Mouse (Mus musculus) hindbrain, embryonic 15.5 days (tissue): ENCODE data around the gene Fam189a1. TPM values are rescaled to one million over a fixed set of nuclear protein-coding genes. Genes with fewer than 3 reads are reported as not detected.
A peak's percentile ranks its signal among the peaks of the same experiment; 100 is the strongest.

Experiments used
- ATAC-seq: fragments of 200-750 bp; cut with Nextera tagmentation; 2 replicates; pipeline ENCODE4 v1.8.0; 2017; ENCODE audit warnings: low read depth, moderate number of reproducible peaks, moderate TSS enrichment; ENCODE audit not compliant: low FRiP score
- H3K27ac ChIP-seq: fragments of 300-500 bp; sonication (generic); replicated peaks from 2 replicates; pipeline ENCODE4 v1.5.1; 2015; ENCODE audit warnings: mild to moderate bottlenecking, inconsistent platforms
- H3K27me3 ChIP-seq: fragments of 300-500 bp; sonication (generic); 2 replicates; pipeline ENCODE4 v1.6.1; 2015; ENCODE audit warnings: control low read depth, inconsistent platforms
- H3K36me3 ChIP-seq: fragments of 300-500 bp; sonication (generic); 2 replicates; pipeline ENCODE4 v1.6.1; 2015; ENCODE audit warnings: control low read depth, inconsistent platforms
- H3K4me1 ChIP-seq: fragments of 300-500 bp; sonication (generic); replicated peaks from 2 replicates; pipeline ENCODE4 v1.6.1; 2015; ENCODE audit warnings: control low read depth, inconsistent platforms
- H3K4me2 ChIP-seq: fragments of 300-500 bp; sonication (generic); 2 replicates; pipeline ENCODE4 v1.6.1; 2015; ENCODE audit warnings: moderate library complexity, mild to moderate bottlenecking, inconsistent platforms
- H3K4me3 ChIP-seq: fragments of 300-500 bp; sonication (generic); 2 replicates; pipeline ENCODE4 v1.5.1; 2015; ENCODE audit warnings: mild to moderate bottlenecking, inconsistent platforms
- H3K9ac ChIP-seq: fragments of 300-500 bp; sonication (generic); 2 replicates; pipeline ENCODE4 v1.6.1; 2015; ENCODE audit warnings: inconsistent platforms
- H3K9me3 ChIP-seq: fragments of 300-500 bp; sonication (generic); 2 replicates; pipeline ENCODE4 v1.6.1; 2016; ENCODE audit warnings: control low read depth, inconsistent platforms
- WGBS: fragments of 180-500 bp; shearing (Covaris S2); methylation state at CpG from one replicate; pipeline ENCODE4 v1.1.7; 2015; 5-methylcytosine and 5-hydroxymethylcytosine counted together
- polyA plus RNA-seq: library from polyadenylated mRNA; unstranded; fragments of >200 nt; fragmentation: Nextera tagmentation; extraction: Ambion mirVana; gene quantifications from 2 replicates; pipeline ENCODE4 v1.2.1, GENCODE M21; 2015

Gene Fam189a1
- polyA plus RNA-seq, 1 experiment from 2014 or later = 17.1 TPM

- H3K4me3 ChIP-seq = no peak overlapping the region
- no peak overlapping the region for H3K4me2 ChIP-seq
- H3K27me3 ChIP-seq = no peaks in the 10 kb centered on the region
- no peak overlapping the region for H3K27ac ChIP-seq
- H3K9ac ChIP-seq = no peak overlapping the region
- ATAC-seq = no peak
- 41% methylated on average over 2 of the region's 2 CpGs for WGBS
- H3K4me1 ChIP-seq = peaks cover 11% of the 10 kb centered on the region
- H3K36me3 ChIP-seq = no peaks in the 10 kb centered on the region
- H3K9me3 ChIP-seq = no peaks in the 10 kb centered on the region
Measured at GRCm38 (mm10) chr7:65021298-65021697, 135.1 kb downstream of the Fam189a1 start.

DNA sequence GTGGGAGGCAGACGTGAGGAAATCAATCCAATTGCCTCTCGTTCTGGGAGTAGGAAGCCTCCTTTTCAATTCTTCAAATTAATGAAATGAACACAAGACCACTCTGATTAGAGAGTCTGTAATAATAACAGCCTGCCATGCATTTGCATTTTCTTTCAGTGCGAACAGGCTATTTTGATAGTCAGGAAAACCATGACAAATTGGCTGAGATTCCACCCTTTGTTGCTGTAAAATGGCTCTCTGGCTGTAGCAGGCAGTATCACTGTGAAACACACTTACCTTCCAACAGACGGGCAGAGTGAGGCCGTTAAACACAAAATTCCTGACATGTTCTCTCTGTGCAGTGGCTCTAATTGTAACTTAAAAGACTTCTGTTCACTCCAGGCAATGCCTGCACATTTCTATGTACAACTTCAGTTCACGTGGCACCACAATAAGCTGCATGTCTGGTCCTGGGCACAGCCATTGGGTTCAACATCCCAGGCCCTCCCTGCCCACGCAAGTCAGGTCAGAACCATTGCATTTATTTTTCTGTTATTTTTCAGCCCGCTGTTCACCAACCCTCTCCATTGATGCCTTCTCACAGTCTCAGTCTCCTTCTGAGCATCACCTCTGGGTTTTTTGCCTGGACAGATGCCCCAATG lies 138.2 kb downstream of the Fam189a1 start:
- H3K9ac ChIP-seq = no peak overlapping the region
- H3K4me2 ChIP-seq = no peak overlapping the region
- H3K36me3 ChIP-seq = no peaks in the 10 kb centered on the region
- peaks cover 11% of the 10 kb centered on the region for H3K4me1 ChIP-seq
- peak overlapping the region; percentile 42; the same call in 1 of the 2 replicates for H3K27ac ChIP-seq
- H3K9me3 ChIP-seq = no peaks in the 10 kb centered on the region
- no peak overlapping the region for H3K4me3 ChIP-seq
- WGBS = 29% methylated on average over 8 of the region's 8 CpGs
- peak; percentile 68 for ATAC-seq
- H3K27me3 ChIP-seq = no peaks in the 10 kb centered on the region

- no peak overlapping the region for H3K4me2 ChIP-seq
- WGBS = 52% methylated on average over 5 of the region's 5 CpGs
- ATAC-seq = no peak
- no peaks in the 10 kb centered on the region for H3K9me3 ChIP-seq
- no peaks in the 10 kb centered on the region for H3K36me3 ChIP-seq
- no peaks in the 10 kb centered on the region for H3K27me3 ChIP-seq
- no peak overlapping the region for H3K27ac ChIP-seq
- no peak overlapping the region for H3K9ac ChIP-seq
- H3K4me3 ChIP-seq = no peak overlapping the region
- H3K4me1 ChIP-seq = peaks cover 11% of the 10 kb centered on the region
Measured at GRCm38 (mm10) chr7:65017348-65017747, 139.0 kb downstream of the Fam189a1 start.

DNA sequence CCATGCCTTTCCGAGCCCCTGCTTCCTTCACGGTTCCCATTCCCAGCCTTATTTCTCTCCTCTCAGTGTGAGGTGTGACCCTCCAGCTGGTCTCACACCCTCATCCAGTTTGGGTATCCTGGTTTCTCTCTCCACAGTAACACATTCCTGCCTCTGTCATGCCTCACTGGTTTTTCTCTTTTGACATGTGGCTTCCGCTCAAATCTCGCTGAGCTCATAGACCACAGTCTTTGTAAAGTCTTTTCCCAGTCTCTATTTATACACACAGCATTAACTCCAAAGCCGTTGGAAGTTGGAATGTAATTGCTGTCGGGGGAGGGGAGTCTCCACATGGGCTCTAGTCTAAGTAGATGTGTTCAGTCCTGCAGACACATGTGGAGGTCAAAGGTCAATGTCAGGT lies 145.2 kb downstream of the Fam189a1 start:
- no peaks in the 10 kb centered on the region for H3K4me1 ChIP-seq
- ATAC-seq = peak; percentile 46; the same call in 1 of the 2 replicates
- H3K27me3 ChIP-seq = no peaks in the 10 kb centered on the region
- no peak overlapping the region for H3K4me3 ChIP-seq
- H3K36me3 ChIP-seq = no peaks in the 10 kb centered on the region
- no peaks in the 10 kb centered on the region for H3K9me3 ChIP-seq
- no peak overlapping the region for H3K9ac ChIP-seq
- H3K27ac ChIP-seq = no peak overlapping the region
- 30% methylated on average over 6 of the region's 6 CpGs for WGBS
- H3K4me2 ChIP-seq = no peak overlapping the region

DNA sequence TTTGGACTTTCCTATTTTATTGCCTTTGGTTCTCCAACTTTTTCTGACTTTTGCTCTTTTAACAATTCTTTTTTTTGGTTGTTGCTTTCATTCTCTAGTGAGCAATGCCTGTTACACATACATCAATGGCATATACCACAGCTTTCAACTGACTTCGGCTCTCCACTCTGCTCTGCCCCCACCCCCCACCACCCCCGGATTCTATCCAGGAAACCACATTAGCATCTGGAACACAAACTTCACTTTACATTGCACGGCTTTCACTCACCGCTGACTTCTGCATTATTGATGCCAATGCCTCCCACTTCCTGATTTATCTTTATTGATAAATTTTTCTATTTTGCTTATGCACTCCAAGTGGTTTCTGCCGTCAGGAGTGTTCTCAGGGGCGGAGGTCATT lies 146.1 kb downstream of the Fam189a1 start:
- H3K4me3 ChIP-seq = no peak overlapping the region
- H3K4me1 ChIP-seq = no peaks in the 10 kb centered on the region
- no peak overlapping the region for H3K9ac ChIP-seq
- H3K27me3 ChIP-seq = no peaks in the 10 kb centered on the region
- no peaks in the 10 kb centered on the region for H3K9me3 ChIP-seq
- no peak for ATAC-seq
- H3K27ac ChIP-seq = no peak overlapping the region
- no peaks in the 10 kb centered on the region for H3K36me3 ChIP-seq
- no peak overlapping the region for H3K4me2 ChIP-seq
- 39% methylated on average over 6 of the region's 6 CpGs for WGBS

DNA sequence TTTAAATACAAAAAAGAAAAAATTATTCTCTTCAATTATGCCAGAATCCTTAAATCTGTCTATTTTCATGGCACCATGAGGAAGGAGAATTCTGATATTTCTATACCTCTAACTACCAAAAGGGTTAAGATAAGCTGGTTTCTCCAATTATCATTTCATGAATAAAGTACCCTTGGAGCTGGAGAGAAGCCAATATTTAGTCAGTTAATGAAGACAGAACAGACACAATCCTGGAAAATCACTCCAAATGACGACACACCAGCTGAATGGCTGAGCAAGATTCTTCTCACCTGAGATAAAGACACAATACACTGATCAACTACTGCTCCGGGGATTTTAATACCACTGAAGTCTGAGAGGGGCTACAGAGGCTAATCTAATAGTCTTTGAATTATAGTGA lies 150.6 kb downstream of the Fam189a1 start:
- no peaks in the 10 kb centered on the region for H3K36me3 ChIP-seq
- ATAC-seq = no peak

GRCm38 (mm10) chr7:64999718-65000214 lies 156.6 kb downstream of the Fam189a1 start:
- Histone ChIP-seq H3K27me3 (no peaks in the 10 kb centered on the region), H3K9me3 (no peaks in the 10 kb centered on the region), H3K4me1 (peaks cover 13% of the 10 kb centered on the region; the same call in 1 of the 2 replicates), H3K27ac (no peak overlapping the region), H3K4me2 (no peak overlapping the region), H3K9ac (no peak overlapping the region), H3K4me3 (no peak overlapping the region), H3K36me3 (no peaks in the 10 kb centered on the region)
- WGBS = 50% methylated on average over 4 of the region's 4 CpGs
- peak; percentile 68; the same call in 1 of the 2 replicates for ATAC-seq

More for the DNA sequence above, 150.6 kb downstream of the Fam189a1 start:
- Histone ChIP-seq H3K4me2 (no peak overlapping the region), H3K9me3 (no peaks in the 10 kb centered on the region), H3K27ac (no peak overlapping the region), H3K4me3 (no peak overlapping the region), H3K27me3 (no peaks in the 10 kb centered on the region), H3K4me1 (no peaks in the 10 kb centered on the region), H3K9ac (no peak overlapping the region)
- WGBS = 45% methylated on average over 2 of the region's 2 CpGs

DNA sequence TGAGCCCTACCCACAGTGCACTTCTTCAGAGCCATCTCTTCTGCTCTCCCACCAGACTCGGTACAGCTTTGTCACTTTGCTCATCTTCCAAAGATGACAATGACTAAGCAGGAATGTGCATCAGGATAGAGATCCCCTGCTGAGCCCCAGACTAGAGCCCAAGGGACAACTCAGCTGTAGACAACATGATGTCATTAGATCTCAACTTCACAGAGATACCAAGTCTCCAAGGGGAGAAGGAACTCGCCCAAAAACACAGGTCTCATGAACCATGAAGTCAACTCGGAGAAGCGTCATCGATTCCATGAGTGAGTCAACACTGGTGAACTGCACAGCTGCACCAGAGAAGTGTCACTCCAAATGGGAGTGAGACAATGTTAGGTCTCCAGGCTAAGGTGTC lies 158.6 kb downstream of the Fam189a1 start:
- Histone ChIP-seq H3K4me3 (no peak overlapping the region), H3K9me3 (no peaks in the 10 kb centered on the region), H3K4me2 (no peak overlapping the region), H3K27ac (no peak overlapping the region), H3K4me1 (peaks cover 16% of the 10 kb centered on the region; the same call in 1 of the 2 replicates), H3K9ac (no peak overlapping the region), H3K36me3 (no peaks in the 10 kb centered on the region), H3K27me3 (no peaks in the 10 kb centered on the region)
- no peak for ATAC-seq
- 92% methylated on average over 5 of the region's 5 CpGs for WGBS

- Histone ChIP-seq H3K4me3 (no peak overlapping the region), H3K9ac (no peak overlapping the region), H3K36me3 (no peaks in the 10 kb centered on the region), H3K4me1 (peaks cover 16% of the 10 kb centered on the region; the same call in 1 of the 2 replicates), H3K9me3 (no peaks in the 10 kb centered on the region), H3K27me3 (no peaks in the 10 kb centered on the region), H3K4me2 (no peak overlapping the region), H3K27ac (no peak overlapping the region)
- 40% methylated on average over 8 of the region's 8 CpGs for WGBS
- no peak for ATAC-seq
Measured at GRCm38 (mm10) chr7:64995946-64996444, 160.4 kb downstream of the Fam189a1 start.

DNA sequence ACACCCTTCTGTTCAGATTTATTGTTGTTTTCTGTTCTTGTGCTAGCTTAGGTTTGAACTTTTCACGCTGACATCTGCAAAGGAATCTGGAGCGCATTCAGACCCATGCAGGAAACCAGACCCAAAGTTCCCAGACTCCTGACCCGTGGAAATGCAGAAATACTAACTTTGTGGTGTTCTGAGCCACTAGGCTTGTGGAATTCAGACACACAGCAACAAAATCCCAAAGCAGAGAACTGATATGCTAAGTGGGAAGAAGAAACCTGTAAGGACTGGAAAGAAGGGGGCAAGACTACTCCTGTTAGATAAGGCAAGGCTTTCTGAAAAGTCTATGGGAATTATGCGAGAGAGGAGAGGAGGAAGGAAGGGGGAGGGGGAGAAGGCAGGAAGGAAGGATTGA lies 167.0 kb downstream of the Fam189a1 start:
- Histone ChIP-seq H3K27ac (no peak overlapping the region), H3K27me3 (no peaks in the 10 kb centered on the region), H3K36me3 (no peaks in the 10 kb centered on the region), H3K4me2 (no peak overlapping the region), H3K9me3 (no peaks in the 10 kb centered on the region), H3K4me1 (0 out of 2 replicates have a peak, but pooled peaks cover 4% of the 10 kb centered on the region), H3K4me3 (no peak overlapping the region), H3K9ac (no peak overlapping the region)
- no peak for ATAC-seq
- 92% methylated on average over 4 of the region's 4 CpGs for WGBS

DNA sequence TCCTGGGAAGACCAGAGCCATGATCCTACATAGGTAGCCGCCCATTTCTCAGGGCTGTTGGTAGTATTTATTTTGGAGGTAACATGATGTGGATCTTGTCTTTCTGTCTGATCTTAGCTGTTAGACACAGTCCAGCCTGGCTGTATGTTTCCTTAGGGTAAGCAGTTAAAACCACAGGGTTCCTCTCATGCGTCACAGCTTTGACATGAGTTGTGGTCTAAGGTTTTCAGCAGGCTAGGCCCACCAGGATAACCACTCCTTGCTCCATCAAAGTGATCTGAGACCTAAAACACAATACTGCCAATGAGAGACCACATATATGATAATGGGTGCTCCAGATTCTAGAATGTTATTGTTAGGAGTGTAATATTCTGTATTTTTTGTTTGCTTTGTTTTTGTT lies 168.4 kb downstream of the Fam189a1 start:
- WGBS = 84% methylated on average over 2 of the region's 2 CpGs
- no peaks in the 10 kb centered on the region for H3K36me3 ChIP-seq
- H3K9ac ChIP-seq = no peak overlapping the region
- ATAC-seq = no peak
- no peak overlapping the region for H3K27ac ChIP-seq
- H3K9me3 ChIP-seq = no peaks in the 10 kb centered on the region
- 0 out of 2 replicates have a peak, but pooled peaks cover 4% of the 10 kb centered on the region for H3K4me1 ChIP-seq
- H3K27me3 ChIP-seq = no peaks in the 10 kb centered on the region
- no peak overlapping the region for H3K4me2 ChIP-seq
- no peak overlapping the region for H3K4me3 ChIP-seq

- ATAC-seq = no peak
- Histone ChIP-seq H3K27ac (peak overlapping the region; percentile 59), H3K9me3 (no peaks in the 10 kb centered on the region)
Measured at GRCm38 (mm10) chr7:64984468-64985120, 171.8 kb downstream of the Fam189a1 start.

More at GRCm38 (mm10) chr7:64984468-64985120, 171.8 kb downstream of the Fam189a1 start:
- H3K4me2 ChIP-seq = no peak overlapping the region
- H3K27me3 ChIP-seq = no peaks in the 10 kb centered on the region
- H3K4me1 ChIP-seq = 0 out of 2 replicates have a peak, but pooled peaks cover 4% of the 10 kb centered on the region
- no peak overlapping the region for H3K9ac ChIP-seq
- H3K36me3 ChIP-seq = no peaks in the 10 kb centered on the region
- no peak overlapping the region for H3K4me3 ChIP-seq
- 80% methylated on average over 22 of the region's 22 CpGs for WGBS
